Mouse (Mus musculus): ENCODE measurements around the gene Mettl21e. TPM values are rescaled to one million over a fixed set of nuclear protein-coding genes. Genes with fewer than 3 reads are reported as not detected.

Mettl21e gene
- polyA plus RNA-seq (2012), result 0.04 TPM in 1 of 2 replicates, not detected in the other

GRCm38 (mm10) chr1:44218876-44219275 lies at the start of gene Mettl21e:
Gene Mettl21e (minus strand): TSS chr1:44218961.

Other genes starting within 250 kb of the Mettl21e start
- not detected in 2 replicates for gene Mettl21c, start 198.9 kb downstream of the Mettl21e start, polyA plus RNA-seq (2012)
- 0.04 TPM in 1 of 2 replicates, not detected in the other for gene Gm8251, start 157.0 kb downstream of the Mettl21e start, polyA plus RNA-seq (2012)
- gene Tex30, start 116.5 kb downstream of the Mettl21e start, polyA plus RNA-seq (2012), result 19.6 and 20.4 TPM in 2 replicates
- 7.6 and 8.2 TPM in 2 replicates for gene Kdelc1, start 100.2 kb downstream of the Mettl21e start, polyA plus RNA-seq (2012)
- gene Bivm, start 100.0 kb downstream of the Mettl21e start, polyA plus RNA-seq (2012), result 1.1 and 2.4 TPM in 2 replicates
- gene Ercc5, start 71.2 kb downstream of the Mettl21e start, polyA plus RNA-seq (2012), result 1.7 and 2.1 TPM in 2 replicates

Measured in megakaryocyte-erythroid progenitor cell, adult 5 weeks (primary cell).